Mouse (Mus musculus) heart, adult 11 months (tissue): Measurements from ENCODE around the gene Traf7.
A peak's percentile ranks its signal among the peaks of the same experiment; 100 is the strongest.

Experiments
- DNase-seq: peaks from one replicate; pipeline ENCODE4 v3.0.0; 2022

Gene Traf7

GRCm38 (mm10) chr17:24477053-24477984 is 50.4 kb downstream of the Traf7 start:
- DNase-seq = peak; percentile 92

DNA sequence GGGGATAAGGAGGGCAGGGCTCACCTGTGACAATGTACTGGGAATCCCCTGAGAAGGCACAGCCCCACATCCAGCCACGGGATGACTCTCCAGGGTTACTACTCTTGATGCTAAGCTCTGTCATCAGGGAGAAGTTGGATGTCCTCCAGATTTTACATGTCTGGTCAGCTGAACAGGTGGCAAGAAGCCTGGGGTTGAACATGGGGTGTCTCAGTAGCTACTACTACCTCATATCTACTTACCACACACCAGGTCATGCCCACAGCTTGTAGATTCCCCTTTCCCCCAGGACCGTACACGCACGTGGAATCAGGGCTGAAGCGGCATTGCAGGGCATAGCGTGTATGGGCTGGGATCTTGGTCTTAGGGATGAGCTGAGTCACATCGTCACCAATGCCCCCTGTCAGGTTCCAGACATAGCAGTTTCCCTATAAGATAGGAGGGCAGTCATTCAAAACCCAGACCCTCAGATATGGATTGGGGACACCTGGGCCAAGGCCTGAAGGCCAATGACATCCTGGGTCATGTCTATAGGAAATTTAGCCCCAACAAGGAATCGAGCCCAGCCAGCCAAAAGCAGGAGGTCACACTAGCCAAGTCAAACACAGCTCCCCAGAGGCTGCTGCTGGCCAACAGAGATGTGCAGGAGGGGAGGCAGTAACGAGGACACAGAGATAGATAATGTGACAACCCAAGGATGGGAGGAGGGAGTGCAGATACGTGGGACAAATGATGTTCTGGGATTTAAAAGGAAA is 51.5 kb downstream of the Traf7 start:
- peak; percentile 93 for DNase-seq

DNA sequence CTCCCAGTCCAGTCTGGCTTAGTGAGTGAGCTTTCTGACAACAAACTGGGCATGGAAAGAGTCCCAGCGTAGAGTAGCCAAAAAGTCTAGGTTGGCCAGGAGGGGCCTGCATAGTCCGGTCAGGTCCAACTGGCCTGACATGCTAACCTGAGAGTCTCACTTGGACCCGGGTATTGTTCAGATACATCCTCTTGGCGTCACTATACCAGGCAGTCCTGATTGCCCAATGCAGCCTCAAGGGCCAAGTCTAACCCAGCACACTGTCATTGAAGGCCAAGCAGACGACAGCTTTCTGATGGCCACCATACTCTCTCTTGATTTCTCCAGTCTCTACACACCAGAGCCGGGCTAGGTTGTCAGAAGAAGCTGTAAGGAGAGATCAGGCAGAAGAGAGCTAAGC is 52.2 kb downstream of the Traf7 start:
- DNase-seq = peak; percentile 91

- peak; percentile 92 for DNase-seq
These were observed 53.2 kb downstream of the Traf7 start for GRCm38 (mm10) chr17:24474557-24474956.

DNA sequence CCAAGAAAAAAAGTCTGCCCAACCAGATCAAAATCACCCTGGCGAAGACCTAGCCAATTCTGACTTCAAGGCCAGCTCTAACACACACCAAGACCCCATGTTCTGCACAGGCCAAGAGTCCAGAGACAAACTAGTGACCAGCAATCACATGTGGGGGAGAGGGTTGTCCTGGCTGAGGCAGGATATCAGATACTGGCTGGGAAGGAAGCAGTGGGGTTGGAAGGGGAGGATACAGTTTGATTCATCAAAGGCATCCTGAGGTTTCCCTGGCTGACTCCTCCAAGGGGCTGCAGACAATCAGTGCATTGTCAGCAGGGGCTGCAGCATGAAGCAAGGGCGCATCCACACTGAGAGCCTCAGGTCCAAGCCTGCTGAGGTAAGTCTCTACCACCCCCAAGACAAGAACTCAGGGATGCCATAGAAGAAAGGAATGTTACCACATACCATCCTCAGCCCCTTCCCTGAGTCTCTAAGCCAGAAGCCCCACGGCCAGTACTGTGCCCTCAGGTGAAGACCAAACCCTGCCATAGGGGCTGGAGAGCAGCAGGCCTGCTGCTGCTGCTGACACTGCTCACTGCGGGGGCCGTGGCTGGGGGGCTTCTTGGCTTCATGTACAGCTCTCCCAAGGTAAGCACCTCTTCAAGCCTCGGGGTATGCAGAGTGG is 54.0 kb downstream of the Traf7 start, which contains the start of gene Bricd5:
TSS of gene Bricd5 (plus strand) at position 273 of the 664 bp plus-strand sequence.
- peak; percentile 90 for DNase-seq

- peak; percentile 95 for DNase-seq
These were observed 55.2 kb downstream of the Traf7 start for GRCm38 (mm10) chr17:24472512-24472911.

DNA sequence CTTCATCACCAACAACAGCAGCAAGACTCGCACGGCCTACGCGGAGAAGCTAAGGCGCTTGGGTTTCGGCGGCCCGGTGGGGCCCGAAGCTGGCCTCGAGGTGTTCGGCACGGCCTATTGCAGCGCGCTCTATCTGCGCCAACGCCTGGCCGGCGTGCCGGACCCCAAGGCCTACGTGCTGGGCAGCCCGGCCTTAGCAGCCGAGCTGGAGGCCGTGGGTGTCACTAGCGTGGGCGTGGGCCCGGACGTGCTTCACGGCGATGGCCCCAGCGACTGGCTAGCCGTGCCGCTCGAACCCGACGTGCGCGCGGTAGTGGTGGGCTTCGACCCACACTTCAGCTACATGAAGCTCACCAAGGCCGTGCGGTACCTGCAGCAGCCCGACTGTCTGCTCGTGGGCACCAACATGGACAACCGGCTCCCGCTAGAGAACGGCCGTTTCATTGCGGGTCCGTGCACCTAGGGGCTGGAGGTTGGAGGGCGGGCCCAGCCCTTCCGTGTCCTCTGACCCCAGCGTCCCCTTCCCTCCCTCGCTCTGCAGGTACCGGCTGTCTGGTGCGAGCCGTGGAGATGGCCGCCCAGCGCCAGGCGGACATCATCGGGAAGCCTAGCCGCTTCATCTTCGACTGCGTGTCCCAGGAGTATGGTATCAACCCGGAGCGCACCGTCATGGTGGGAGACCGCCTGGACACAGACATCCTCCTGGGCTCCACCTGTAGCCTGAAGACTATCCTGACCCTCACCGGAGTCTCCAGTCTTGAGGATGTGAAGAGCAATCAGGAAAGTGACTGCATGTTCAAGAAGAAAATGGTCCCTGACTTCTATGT is 56.8 kb downstream of the Traf7 start:
- peak; percentile 93 for DNase-seq

DNA sequence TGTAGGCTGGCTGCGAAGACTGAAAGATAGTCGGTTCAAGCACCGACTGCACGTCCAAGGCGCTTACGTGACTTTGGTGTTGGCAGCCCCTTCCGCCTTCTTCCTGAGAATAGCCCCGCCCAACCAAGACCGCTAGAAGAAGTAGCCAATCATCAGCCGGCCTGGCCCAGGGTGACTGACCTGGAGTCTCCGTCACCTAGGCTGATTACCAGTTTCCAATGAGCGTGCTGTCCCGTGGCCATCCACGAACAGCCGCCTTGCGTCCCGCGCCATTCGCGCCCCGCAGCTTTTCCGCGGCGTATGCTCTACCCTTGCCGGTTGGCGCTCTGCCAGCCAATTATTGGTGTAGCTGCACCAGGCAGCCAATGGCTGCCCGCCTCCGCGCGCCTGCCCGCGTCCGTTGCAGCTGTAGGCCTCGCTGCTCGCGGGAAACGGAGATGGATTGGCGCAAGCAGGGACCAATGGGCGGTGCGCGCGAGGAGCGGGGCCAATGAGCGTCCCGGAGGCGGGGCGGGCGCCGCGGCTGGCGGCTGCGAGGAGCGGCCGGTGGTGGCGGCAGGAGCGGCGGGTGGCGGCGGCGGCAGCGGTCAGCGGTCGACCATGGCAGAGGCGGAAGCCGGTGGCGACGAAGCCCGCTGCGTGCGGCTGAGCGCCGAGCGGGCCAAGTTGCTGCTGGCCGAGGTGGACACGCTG is 57.7 kb downstream of the Traf7 start, which contains the start of the genes E4f1 and Pgp:
TSS of gene E4f1 (minus strand) at position 404 of the 693 bp plus-strand sequence.
TSS of gene Pgp (plus strand) at position 483 of the 693 bp plus-strand sequence.
- DNase-seq = peak; percentile 100

GRCm38 (mm10) chr17:24469336-24469909 is 58.3 kb downstream of the Traf7 start:
- DNase-seq = no peak

DNA sequence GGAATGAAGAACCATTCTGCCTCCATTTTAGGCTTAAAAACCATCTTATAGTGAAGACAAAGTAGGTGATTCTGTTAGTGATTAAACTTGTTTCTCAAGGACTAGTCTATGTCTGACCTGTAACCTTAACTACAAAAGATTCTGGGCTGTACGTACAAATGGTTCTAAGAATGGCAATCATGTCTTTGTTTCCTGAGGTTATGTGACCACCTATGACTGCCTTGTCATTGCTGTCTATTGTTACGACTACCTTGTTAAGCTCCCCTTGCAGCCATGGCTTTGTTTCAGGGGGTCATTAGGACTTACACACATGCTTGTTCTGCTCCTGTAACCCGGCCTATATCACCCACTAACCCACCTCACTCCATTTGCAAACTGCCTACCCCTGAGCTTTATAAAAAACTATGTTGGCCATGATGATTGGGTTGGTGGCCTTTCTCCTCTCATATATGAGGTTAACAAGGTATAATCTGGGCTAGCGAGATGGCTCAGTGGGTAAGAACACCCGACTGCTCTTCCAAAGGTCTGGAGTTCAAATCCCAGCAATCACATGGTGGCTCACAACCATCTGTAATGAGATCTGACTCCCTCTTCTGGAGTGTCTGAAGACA is 59.0 kb downstream of the Traf7 start:
- DNase-seq = no peak

DNA sequence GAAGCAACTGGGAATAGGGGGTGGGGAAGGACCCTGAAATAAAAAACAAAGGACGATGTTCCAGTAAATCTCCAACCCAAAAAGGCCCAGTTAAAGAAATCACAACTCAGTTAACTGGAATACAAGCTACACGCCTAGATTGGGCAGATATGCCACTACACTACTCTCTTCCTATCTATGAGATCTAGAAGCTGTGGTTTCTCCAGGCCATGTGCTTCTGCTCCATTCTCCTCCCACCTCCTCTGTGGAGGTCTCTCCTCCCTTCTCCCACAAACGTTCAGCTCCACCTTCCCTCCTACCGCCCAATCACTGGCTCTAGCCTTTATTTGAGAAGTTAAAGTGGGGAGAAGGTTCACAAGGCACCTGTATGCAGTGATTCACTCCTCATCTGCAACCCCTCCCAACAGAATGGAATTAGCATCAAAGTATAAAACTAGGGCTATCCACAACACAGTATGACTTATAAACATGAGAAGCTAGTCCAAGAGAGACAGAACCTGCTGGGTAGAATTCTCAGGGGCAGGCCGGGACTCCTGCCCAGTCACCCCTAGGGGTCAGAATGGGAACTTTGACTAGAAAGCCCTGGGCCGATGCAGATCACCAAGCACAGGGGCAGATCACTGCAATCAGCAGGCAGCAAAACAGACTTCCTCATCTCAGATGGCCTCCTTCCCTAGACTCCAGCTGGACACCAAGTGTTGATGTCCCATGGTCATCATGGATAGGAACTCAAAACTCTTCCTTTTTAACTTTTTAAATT is 64.2 kb downstream of the Traf7 start:
- peak; percentile 90 for DNase-seq

DNA sequence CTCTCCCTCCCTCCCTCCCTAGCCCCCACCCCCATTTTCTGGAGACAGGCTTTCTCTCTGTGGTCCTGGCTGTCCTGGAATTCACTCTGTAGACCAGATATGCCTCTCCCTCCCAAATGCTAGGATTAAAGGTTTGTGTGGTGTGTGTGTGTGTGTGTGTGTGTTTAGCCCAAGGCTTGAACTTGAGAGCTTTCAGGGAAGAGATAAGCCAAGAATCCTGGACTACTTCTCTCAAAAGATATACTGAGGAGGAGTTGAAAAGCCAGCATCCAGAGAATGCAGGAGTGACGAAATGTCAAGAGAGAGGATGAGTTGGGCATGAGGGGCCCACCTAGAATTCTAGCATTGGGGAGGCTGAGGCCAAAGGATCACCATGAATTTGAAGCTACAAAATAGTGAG is 64.8 kb downstream of the Traf7 start:
- no peak for DNase-seq

DNA sequence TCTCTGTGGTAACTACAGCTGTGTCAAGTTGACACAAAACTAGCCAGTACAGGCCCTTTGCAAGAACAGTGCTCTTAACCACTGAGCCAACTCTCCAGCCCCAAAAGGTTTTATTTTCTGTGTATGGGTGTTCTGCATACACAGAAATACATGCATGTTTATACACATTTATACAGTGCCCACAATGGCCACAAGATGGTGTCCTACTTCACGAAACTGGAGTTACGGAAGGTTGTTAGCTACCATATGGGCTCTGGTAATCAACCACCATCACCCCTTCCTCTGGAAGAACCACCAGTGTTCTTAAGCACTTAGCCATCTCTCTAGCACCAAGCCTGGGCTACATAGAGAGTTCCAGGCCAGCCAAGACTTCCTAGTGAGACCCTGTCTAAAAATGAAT is 66.2 kb downstream of the Traf7 start:
- DNase-seq = no peak
